Mouse (Mus musculus) kidney, embryonic 14.5 days (tissue): Measurements from ENCODE around the gene Afmid. TPM values are rescaled to one million over a fixed set of nuclear protein-coding genes. Genes with fewer than 3 reads are reported as not detected.
A peak's percentile ranks its signal among the peaks of the same experiment; 100 is the strongest.
"Not testable (repeated sequence)": the region's sequence is repeated elsewhere in the genome, so short reads cannot be mapped to it uniquely, and the experiment has no call there.

ENCODE experiments used
- ATAC-seq: fragments of 200-750 bp; cut with Nextera tagmentation; 2 replicates; pipeline ENCODE4 v1.8.0; 2017; ENCODE audit warnings: moderate number of reproducible peaks, mild to moderate bottlenecking, moderate TSS enrichment, moderate library complexity; ENCODE audit not compliant: low FRiP score, low TSS enrichment
- H3K27ac ChIP-seq: fragments of 300-500 bp; sonication (generic); 2 replicates; pipeline ENCODE4 v1.5.1; 2014; ENCODE audit warnings: low read depth, mild to moderate bottlenecking, low read length, moderate library complexity, mixed read lengths
- H3K27me3 ChIP-seq: fragments of 300-500 bp; sonication (generic); 2 replicates; pipeline ENCODE4 v1.6.1; 2014; ENCODE audit warnings: mild to moderate bottlenecking, low read length; ENCODE audit not compliant: control insufficient read depth, insufficient read depth
- H3K36me3 ChIP-seq: fragments of 300-500 bp; sonication (generic); 2 replicates; pipeline ENCODE4 v1.6.1; 2014; ENCODE audit warnings: low read length, mixed read lengths; ENCODE audit not compliant: control insufficient read depth, insufficient read depth
- H3K4me1 ChIP-seq: fragments of 300-500 bp; sonication (generic); 2 replicates; pipeline ENCODE4 v1.6.1; 2014; ENCODE audit warnings: low read length, mixed read lengths; ENCODE audit not compliant: control insufficient read depth, insufficient read depth
- H3K4me2 ChIP-seq: fragments of 300-500 bp; sonication (generic); replicated peaks from 2 replicates; pipeline ENCODE4 v1.6.1; 2014; ENCODE audit warnings: low read depth, mild to moderate bottlenecking, low read length
- H3K4me3 ChIP-seq: fragments of 300-500 bp; sonication (generic); 2 replicates; pipeline ENCODE4 v1.5.1; 2014; ENCODE audit warnings: mild to moderate bottlenecking, low read length
- H3K9ac ChIP-seq: fragments of 300-500 bp; sonication (generic); 2 replicates; pipeline ENCODE4 v1.6.1; 2014; ENCODE audit warnings: low read depth, mild to moderate bottlenecking, low read length, moderate library complexity
- H3K9me3 ChIP-seq: fragments of 300-500 bp; sonication (generic); 2 replicates; pipeline ENCODE4 v1.6.1; 2016; ENCODE audit warnings: low read length; ENCODE audit not compliant: control insufficient read depth
- WGBS: fragments of 180-500 bp; shearing (Covaris S2); extraction: QIAGEN DNeasy Blood & Tissue Kit; methylation state at CpG from one replicate; pipeline ENCODE4 v1.1.7; 2014; 5-methylcytosine and 5-hydroxymethylcytosine counted together
- polyA plus RNA-seq: library from polyadenylated mRNA; unstranded; fragments of >200 nt; fragmentation: Nextera tagmentation; extraction: Ambion mirVana; gene quantifications from 2 replicates; pipeline ENCODE4 v1.2.1, GENCODE M21; 2014

The Afmid gene
- polyA plus RNA-seq, 1 experiment from 2014 or later, result 4.1 TPM

DNA sequence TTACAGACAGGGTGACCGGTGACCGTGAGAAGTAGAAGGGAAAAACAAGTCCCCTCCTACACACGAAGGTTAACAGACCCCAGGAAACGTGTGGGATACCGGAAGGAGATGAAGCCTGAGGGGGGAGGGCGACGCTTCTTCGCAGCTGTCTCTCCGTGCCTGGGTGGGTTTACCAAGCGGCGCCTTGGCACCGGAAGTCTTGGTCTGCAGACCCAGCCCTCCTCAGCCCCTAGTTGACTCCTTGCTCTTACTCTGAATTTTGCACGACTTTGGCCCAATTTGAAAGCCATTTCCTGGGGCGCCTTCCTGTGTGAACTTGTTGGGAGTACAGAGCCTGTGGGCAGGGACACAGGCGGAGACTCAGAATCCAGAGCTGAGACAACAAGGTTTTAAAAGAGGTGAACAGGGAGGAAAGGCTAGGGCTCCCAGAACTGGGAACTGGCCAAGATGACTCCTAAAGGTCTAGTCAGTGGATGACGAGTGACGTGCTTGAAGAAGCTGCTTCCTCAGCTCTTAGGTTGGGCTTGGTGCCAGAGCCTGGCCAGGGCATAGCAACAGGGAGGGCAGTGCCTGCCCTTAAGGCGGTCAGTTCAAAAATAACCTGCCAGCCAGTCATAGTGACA is 44.4 kb upstream of the Afmid start:
- Histone ChIP-seq H3K36me3 (peaks cover 5% of the 10 kb centered on the region; the same call in 1 of the 2 replicates), H3K4me3 (peak overlapping the region; percentile 59), H3K9ac (peak overlapping the region; percentile 28; the same call in 1 of the 2 replicates), H3K4me1 (peaks cover 39% of the 10 kb centered on the region), H3K27me3 (no peaks in the 10 kb centered on the region), H3K27ac (peak overlapping the region; percentile 86), H3K4me2 (peak overlapping the region; percentile 98), H3K9me3 (no peaks in the 10 kb centered on the region)
- ATAC-seq, result no peak
- WGBS, result 13% methylated on average over 18 of the region's 18 CpGs

DNA sequence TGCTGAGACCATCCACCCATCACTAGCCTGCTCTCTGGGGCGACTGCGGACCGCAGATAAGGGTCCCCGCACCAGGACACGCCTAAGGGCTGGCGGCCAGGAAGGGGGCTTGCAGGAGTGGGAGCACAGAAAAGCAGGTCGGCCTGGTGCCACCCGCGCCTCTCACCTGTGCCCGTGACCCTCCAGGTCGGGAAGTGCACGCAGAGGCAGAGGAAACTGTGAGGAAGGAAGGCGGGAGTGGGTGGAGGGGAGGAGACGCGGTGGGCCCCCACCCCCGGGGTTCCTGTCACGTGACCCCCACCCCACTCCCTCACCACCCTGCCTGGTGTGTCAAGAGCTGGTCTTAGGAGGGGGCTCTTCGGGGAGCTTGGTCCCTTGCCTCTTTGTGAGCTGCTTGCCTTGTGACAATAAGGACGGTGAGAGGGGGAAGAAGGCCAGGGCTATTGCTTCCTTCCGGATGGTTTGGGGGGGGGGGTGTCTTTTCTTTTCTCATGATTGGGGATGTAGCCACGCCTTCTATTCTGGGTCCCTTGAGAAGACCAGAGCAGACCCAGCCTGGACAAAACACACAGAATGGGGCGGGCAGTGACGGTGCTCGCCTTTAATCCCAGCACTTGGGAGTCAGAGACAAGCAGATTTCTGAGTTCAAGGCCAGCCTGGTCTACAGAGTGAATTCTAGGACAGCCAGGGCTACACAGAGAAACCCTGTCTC is 43.6 kb upstream of the Afmid start, which contains the start of the genes Tmc8 and Tmc6:
Gene Tmc8, plus strand, starts transcription at position 84 of the 712 bp plus-strand sequence.
Gene Tmc6, minus strand, starts transcription at position 206 of the 712 bp plus-strand sequence.
- WGBS, result 42% methylated on average over 24 of the region's 24 CpGs

DNA sequence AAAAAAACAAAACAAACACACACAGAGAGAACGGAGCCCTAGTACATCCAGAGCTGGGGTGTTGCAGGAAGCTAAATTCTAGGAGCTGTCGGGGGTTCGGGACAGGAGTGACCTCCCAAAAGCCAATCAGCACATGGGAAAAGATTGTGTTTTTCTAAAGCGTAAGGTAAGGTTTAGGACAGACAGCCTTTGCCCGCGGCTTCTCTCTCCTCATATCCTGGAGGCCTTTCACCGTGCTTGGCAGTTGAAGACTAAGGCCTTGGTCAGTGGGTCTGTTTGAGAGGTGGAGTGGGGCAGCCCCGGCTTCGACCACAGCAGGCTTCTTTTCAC is 43.1 kb upstream of the Afmid start:
- Histone ChIP-seq H3K27me3 (no peaks in the 10 kb centered on the region), H3K36me3 (no peaks in the 10 kb centered on the region; the same call in 1 of the 2 replicates), H3K9ac (peak overlapping the region; percentile 14; the same call in 1 of the 2 replicates), H3K27ac (peak overlapping the region; percentile 67; the same call in 1 of the 2 replicates), H3K4me1 (peaks cover 39% of the 10 kb centered on the region), H3K4me3 (peak overlapping the region; percentile 6; the same call in 1 of the 2 replicates), H3K4me2 (peak overlapping the region; percentile 40), H3K9me3 (no peaks in the 10 kb centered on the region)
- 48% methylated on average over 9 of the region's 9 CpGs for WGBS
- ATAC-seq, result no peak

More for the DNA sequence above, 43.6 kb upstream of the Afmid start, which contains the start of the genes Tmc8 and Tmc6:
- no peak for ATAC-seq
- peak within 1 kb of the TSS; percentile 98 for H3K4me2 ChIP-seq
- peak within 1 kb of the TSS; percentile 86 for H3K27ac ChIP-seq
- no peaks in the 10 kb centered on the region for H3K27me3 ChIP-seq
- peaks cover 39% of the 10 kb centered on the region for H3K4me1 ChIP-seq
- peak within 1 kb of the TSS; percentile 28; the same call in 1 of the 2 replicates for H3K9ac ChIP-seq
- H3K4me3 ChIP-seq, result peak within 1 kb of the TSS; percentile 59
- peaks cover 3% of the 10 kb centered on the region; the same call in 1 of the 2 replicates for H3K36me3 ChIP-seq
- no peaks in the 10 kb centered on the region for H3K9me3 ChIP-seq

DNA sequence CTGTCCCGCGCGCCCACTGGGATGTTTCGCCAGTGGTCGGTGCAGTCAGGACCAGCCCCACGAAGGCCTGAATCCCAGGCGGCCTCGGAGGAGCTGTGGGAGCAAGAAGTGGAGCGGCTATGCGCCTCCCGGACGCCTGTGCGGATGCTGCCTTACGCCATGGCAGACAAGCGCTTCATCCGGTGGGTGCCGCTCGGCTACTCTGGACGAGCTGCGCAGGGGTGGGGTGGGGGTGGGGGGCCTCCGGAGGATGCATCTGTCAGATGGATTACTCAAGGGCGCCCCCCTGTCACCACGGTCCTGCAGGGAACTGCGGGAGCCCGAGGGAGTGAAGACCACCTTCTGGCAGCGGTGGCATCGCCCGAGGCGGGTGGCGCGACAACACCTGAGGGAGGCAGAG is 42.6 kb upstream of the Afmid start:
- Histone ChIP-seq H3K4me3 (peak overlapping the region; percentile 6; the same call in 1 of the 2 replicates), H3K36me3 (no peaks in the 10 kb centered on the region), H3K9ac (peak overlapping the region; percentile 14), H3K4me1 (peaks cover 38% of the 10 kb centered on the region), H3K27me3 (no peaks in the 10 kb centered on the region), H3K27ac (peak overlapping the region; percentile 67; the same call in 1 of the 2 replicates), H3K9me3 (no peaks in the 10 kb centered on the region), H3K4me2 (peak overlapping the region; percentile 40)
- 4% methylated on average over 27 of the region's 31 CpGs for WGBS
- ATAC-seq, result no peak

DNA sequence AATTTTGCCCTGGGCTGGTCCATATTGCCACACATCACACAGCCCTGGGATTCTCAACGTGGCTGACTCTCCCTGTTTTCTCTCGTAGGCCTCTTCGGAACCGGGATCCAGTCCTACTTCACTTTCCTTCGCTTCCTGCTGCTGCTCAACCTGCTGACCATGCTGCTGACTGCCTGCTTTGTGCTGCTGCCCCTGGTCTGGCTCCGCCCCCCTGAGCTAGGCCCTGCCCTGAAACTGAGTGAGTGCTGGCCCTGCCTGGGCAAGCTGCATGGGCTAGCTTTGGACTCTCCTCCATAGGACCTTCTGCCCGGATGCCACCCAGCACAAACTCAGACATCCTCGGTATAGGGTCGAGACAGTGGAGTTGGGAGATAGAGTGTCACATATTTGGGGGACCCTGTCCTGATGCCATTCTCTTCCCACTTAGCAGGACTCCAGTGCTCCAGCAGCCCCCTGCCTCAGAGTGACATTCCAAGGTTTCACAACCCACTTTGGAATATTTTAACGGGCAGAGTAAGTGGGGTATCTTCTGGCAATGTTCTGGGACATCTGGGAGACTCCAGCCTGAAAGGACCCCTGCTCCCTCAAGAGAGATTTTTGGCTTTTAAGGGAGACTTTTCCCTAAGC is 41.9 kb upstream of the Afmid start:
- no peak overlapping the region for H3K27ac ChIP-seq
- no peak for ATAC-seq
- H3K4me1 ChIP-seq, result peaks cover 31% of the 10 kb centered on the region
- WGBS, result 38% methylated on average over 10 of the region's 10 CpGs
- no peaks in the 10 kb centered on the region for H3K36me3 ChIP-seq
- H3K4me3 ChIP-seq, result peak overlapping the region; percentile 6; the same call in 1 of the 2 replicates
- peak overlapping the region; percentile 40 for H3K4me2 ChIP-seq
- H3K27me3 ChIP-seq, result no peaks in the 10 kb centered on the region
- H3K9ac ChIP-seq, result peak overlapping the region; percentile 14; the same call in 1 of the 2 replicates
- no peaks in the 10 kb centered on the region for H3K9me3 ChIP-seq

DNA sequence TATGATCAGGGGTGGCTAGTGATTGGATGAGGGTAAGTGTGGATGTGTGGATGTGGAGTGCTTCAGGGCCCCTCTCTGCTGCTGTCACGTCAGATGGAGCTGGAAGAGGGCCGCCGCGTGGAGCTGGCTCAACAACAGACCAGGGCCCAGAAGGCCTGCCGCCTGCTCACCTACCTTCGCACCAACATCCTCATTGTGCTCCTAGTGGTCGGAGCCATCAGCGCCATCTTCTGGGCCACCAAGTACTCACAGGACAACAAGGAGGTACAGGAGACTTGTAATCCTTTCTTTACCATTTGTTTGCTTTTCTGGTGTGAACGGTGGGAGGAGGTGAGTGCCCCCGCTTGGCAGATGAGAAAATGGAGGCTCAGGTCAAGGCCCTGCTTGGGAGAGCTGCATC is 39.4 kb upstream of the Afmid start:
- Histone ChIP-seq H3K27me3 (no peaks in the 10 kb centered on the region), H3K36me3 (no peaks in the 10 kb centered on the region), H3K4me2 (no peak overlapping the region), H3K9ac (no peak overlapping the region), H3K9me3 (no peaks in the 10 kb centered on the region), H3K4me3 (no peak overlapping the region), H3K4me1 (peaks cover 11% of the 10 kb centered on the region), H3K27ac (no peak overlapping the region)
- 4% methylated on average over 10 of the region's 10 CpGs for WGBS
- 0 out of 2 replicates have a peak, but pooled peaks have one; percentile 13 for ATAC-seq

DNA sequence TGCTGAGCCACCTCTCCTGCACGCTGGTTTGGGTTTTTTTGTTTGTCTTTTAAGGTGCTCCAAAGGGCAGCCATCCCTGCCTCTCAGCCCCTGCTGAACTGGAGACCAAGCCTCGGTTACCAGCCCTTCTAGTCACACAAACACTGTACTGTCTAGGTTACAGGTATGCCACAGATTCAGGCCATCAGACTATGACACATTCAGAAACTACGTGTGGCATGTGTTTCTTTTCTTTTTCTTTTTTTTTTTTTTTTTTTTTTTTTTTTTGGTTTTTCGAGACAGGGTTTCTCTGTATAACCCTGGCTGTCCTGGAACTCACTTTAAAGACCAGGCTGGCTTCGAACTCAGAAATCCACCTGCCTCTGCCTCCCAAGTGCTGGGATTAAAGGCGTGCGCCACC is 37.2 kb upstream of the Afmid start:
- H3K36me3 ChIP-seq, H3K4me3 ChIP-seq, H3K4me2 ChIP-seq, H3K9ac ChIP-seq, H3K4me1 ChIP-seq, ATAC-seq, H3K27ac ChIP-seq, H3K9me3 ChIP-seq, H3K27me3 ChIP-seq: not testable (repeated sequence)
- WGBS, result 81% methylated on average over 7 of the region's 7 CpGs

DNA sequence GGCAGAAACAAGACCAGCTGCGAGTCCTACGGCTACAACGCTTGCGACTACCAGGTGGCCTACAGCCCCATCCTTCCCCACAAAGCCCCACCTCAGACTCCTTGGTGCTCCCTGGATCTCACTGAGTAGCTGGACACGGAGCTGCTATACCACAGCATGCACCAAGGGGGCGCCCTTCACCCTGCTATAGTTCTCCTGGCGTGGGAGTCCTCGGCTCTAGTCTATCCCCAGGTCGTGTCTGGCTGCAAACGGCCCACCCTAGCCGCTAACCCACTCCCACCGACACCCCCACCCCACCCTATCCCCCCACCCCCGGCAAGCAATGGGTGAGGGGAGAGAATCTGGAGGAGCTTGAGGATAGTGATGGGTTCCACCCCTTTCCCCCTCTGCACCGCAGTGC is 35.4 kb upstream of the Afmid start:
- peak; percentile 56 for ATAC-seq
- peak overlapping the region; percentile 14; the same call in 1 of the 2 replicates for H3K4me3 ChIP-seq

More for the DNA sequence above, 35.4 kb upstream of the Afmid start:
- 15% methylated on average over 14 of the region's 14 CpGs for WGBS
- Histone ChIP-seq H3K27ac (no peak overlapping the region), H3K9me3 (no peaks in the 10 kb centered on the region), H3K36me3 (no peaks in the 10 kb centered on the region), H3K4me1 (no peaks in the 10 kb centered on the region), H3K9ac (no peak overlapping the region), H3K4me2 (peak overlapping the region; percentile 38), H3K27me3 (no peaks in the 10 kb centered on the region)
